Mouse (Mus musculus) CH12.LX (cell line): ENCODE data around the gene Mfsd4b5.

ENCODE experiments used
- POLR2AphosphoS2 ChIP-seq: IDR thresholded peaks from 2 replicates; pipeline ENCODE4 v1.6.1; 2011; ENCODE audit warnings: low read depth, low read length, improper control_type of control experiment
- RAD21 ChIP-seq: IDR thresholded peaks from 2 replicates; pipeline ENCODE4 v1.6.1; 2011; ENCODE audit warnings: low read depth, mild to moderate bottlenecking, low read length, improper control_type of control experiment, moderate library complexity

DNA sequence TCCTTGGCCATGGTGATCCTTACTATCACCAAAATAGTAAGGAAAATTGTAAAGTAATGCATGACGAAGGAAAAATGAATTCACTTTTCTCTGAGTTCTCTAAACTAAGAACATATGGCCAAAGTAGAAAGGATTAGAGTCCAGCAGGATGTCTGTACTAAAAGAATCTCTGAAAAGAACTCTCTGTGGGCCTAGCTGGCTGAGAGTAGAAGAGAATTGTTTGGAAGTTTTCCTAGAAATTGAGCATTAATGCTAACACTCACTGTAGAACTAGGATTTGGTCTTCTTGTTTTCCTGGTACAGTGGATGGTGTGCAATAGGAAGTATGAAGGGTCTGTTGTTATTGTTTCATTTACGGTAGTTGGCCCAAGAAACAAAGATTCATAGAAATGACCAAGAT, 31.3 kb downstream of the Mfsd4b5 start:
- TF ChIP-seq RAD21 (no peak), POLR2AphosphoS2 (no peak)
